8 mouse cellular contexts compared by ENCODE assay signal in genomic region chr11:44616788-44617712, GRCm38 (mm10). TPM values are rescaled to one million over a fixed set of nuclear protein-coding genes. Genes with fewer than 3 reads are reported as not detected.
DNase-seq lines count a peak whose midpoint lies in the region; ATAC-seq lines count a peak whose summit lies in the region.

TSS of gene Ebf1 (plus strand) at chr11:44617317.

- peak; percentile 69 for ATAC-seq in inflammation-experienced regulatory T-cells, adult 6 months
- ATAC-seq in monocyte, adult 5-6 weeks (replicated peaks; ENCODE audit: insufficient number of reproducible peaks, low FRiP score, low TSS enrichment, poor library complexity, severe bottlenecking), result peak; percentile 54

- DNase-seq in 416B (ENCODE audit: low read depth) (peak; percentile 12), liver (peak; percentile 85)
- DNase-seq in adrenal gland, adult 8-10 months, result peak; percentile 88
- DNase-seq in embryo, embryonic 11 days, result peak; percentile 96
- DNase-seq in gastrocnemius, postnatal 36 days, result peak; percentile 86 to 91
- peak; percentile 83 to 86 for DNase-seq in spleen, postnatal 4 days (ENCODE audit: low spot score in 2 of 2)

- intact Hi-C loops in gastrocnemius, postnatal 36 days (cut with DNase I), result loop anchor here (10.0 kb wide), 1 partner anchor 1058 kb away; no protein-coding TSS in a partner anchor

RNA-seq across cellular contexts. Expression of gene Ebf1, which starts in this region (rescaled TPM):
- 10 to 100 TPM; 14.1 to 32.8 (median 23.1) TPM for total RNA-seq in adrenal gland, adult 8-10 months (2022)
- 10 to 100 TPM in 1 of 2 experiments, 1 to 10 TPM in 1; 9.5 to 10.0 TPM for total RNA-seq in gastrocnemius, postnatal 36 days (2021)
- 1 to 10 TPM in 2 of 3 experiments, under 1 TPM in 1; 0.19 to 1.8 (median 1.8) TPM for polyA plus RNA-seq in inflammation-experienced regulatory T-cells, adult 6 months (2017; shearing (Covaris generic))
- 7.4 to 16.9 TPM (median 14.2 TPM) in 3 replicates for total RNA-seq in monocyte, adult 5-6 weeks (2017)

Comparison
In these comparisons a context has a peak if more than half of its experiments do, and no peak if none do; other contexts are left out.
1. Peak in every context shown above with its lines: DNase-seq and ATAC-seq.
2. DNase-seq: peak in every context shown above with its lines; median percentile 96 in embryo, embryonic 11 days; 88 in gastrocnemius, postnatal 36 days; 88 in adrenal gland, adult 8-10 months; 85 in liver; 84 in spleen, postnatal 4 days; 12 in 416B.